Mouse (Mus musculus) mouse embryonic stem cell (cell line): ENCODE results near the gene Ly6g5c.

ENCODE experiments used
- in situ Hi-C, 2 experiments: fragments of 300-500 bp; cut with MboI; formaldehyde crosslinking; loops; 1 replicate in 1 of 2; 3 replicates in 1 of 2; pipeline ENCODE4 v1.14.3; 2019 to 2020; ENCODE audit warnings: low sequenced_read_pairs in 2 of 2, low pct_unique_long_range_greater_than_20kb in 1 of 2, mixed read lengths in 1 of 2; ENCODE audit not compliant: unreplicated experiment in 1 of 2

Ly6g5c gene

GRCm38 (mm10) chr17:35131038-35131437 lies 23.0 kb downstream of the Ly6g5c start:
- in situ Hi-C loops, result no loop called here

- in situ Hi-C loops, result no loop called here
Observed at GRCm38 (mm10) chr17:35131500-35132173, 23.6 kb downstream of the Ly6g5c start, which contains the start of gene Apom. Apom (minus strand) TSS chr17:35132050.

GRCm38 (mm10) chr17:35132174-35132560 lies 24.1 kb downstream of the Ly6g5c start:
- in situ Hi-C loops, result no loop called here

- in situ Hi-C loops, result no loop called here
Observed at GRCm38 (mm10) chr17:35133517-35133916, 25.4 kb downstream of the Ly6g5c start.

- in situ Hi-C loops, result no loop called here
Observed at GRCm38 (mm10) chr17:35134801-35135590, 26.9 kb downstream of the Ly6g5c start, which contains the start of gene Bag6. Bag6 (plus strand) TSS chr17:35135178.

GRCm38 (mm10) chr17:35135591-35136320 lies 27.7 kb downstream of the Ly6g5c start:
- in situ Hi-C loops, result no loop called here

GRCm38 (mm10) chr17:35139269-35139668 lies 31.2 kb downstream of the Ly6g5c start:
- in situ Hi-C loops, result no loop called here

- in situ Hi-C loops, result loop anchor here in 1 of 2 experiments (10.0 kb wide), 1 partner anchor 126 kb away; the partner anchor contains the start of gene Vwa7
Observed at GRCm38 (mm10) chr17:35140490-35140996, 32.5 kb downstream of the Ly6g5c start.

- in situ Hi-C loops, result loop anchor here in 1 of 2 experiments (10.0 kb wide), 1 partner anchor 127 kb away; the partner anchor contains the start of gene Vwa7
Observed at GRCm38 (mm10) chr17:35141971-35142370, 33.9 kb downstream of the Ly6g5c start.

- in situ Hi-C loops, result loop anchor here in 1 of 2 experiments (10.0 kb wide), 1 partner anchor 131 kb away; the partner anchor contains the start of gene Vwa7
Observed at GRCm38 (mm10) chr17:35146139-35146538, 38.1 kb downstream of the Ly6g5c start.

- in situ Hi-C loops, result loop anchor here in 1 of 2 experiments (10.0 kb wide), 1 partner anchor 133 kb away; the partner anchor contains the start of gene Vwa7
Observed at GRCm38 (mm10) chr17:35147348-35147747, 39.3 kb downstream of the Ly6g5c start.

- in situ Hi-C loops, result loop anchor here in 1 of 2 experiments (10.0 kb wide), 1 partner anchor 133 kb away; the partner anchor contains the start of gene Vwa7
Observed at GRCm38 (mm10) chr17:35147922-35148639, 40.0 kb downstream of the Ly6g5c start.

GRCm38 (mm10) chr17:35152121-35152520 lies 44.0 kb downstream of the Ly6g5c start:
- in situ Hi-C loops, result no loop called here

- in situ Hi-C loops, result no loop called here
Observed at GRCm38 (mm10) chr17:35153077-35153476, 45.0 kb downstream of the Ly6g5c start.

GRCm38 (mm10) chr17:35153931-35154330 lies 45.9 kb downstream of the Ly6g5c start:
- in situ Hi-C loops, result no loop called here

GRCm38 (mm10) chr17:35154616-35155015 lies 46.5 kb downstream of the Ly6g5c start:
- in situ Hi-C loops, result no loop called here

GRCm38 (mm10) chr17:35155451-35155850 lies 47.4 kb downstream of the Ly6g5c start:
- in situ Hi-C loops, result no loop called here
